Mouse (Mus musculus) E14TG2a.4 (cell line): ENCODE results near the gene Pck2.

ENCODE experiments used
- H3K27me3 ChIP-seq: 2 replicates; pipeline ENCODE4 v1.6.1; 2014; ENCODE audit warnings: low read length, control low read depth; ENCODE audit not compliant: insufficient read depth
- H3K36me3 ChIP-seq: 2 replicates; pipeline ENCODE4 v1.6.1; 2014; ENCODE audit warnings: low read length, control low read depth; ENCODE audit not compliant: insufficient read depth
- H3K4me1 ChIP-seq: replicated peaks from 2 replicates; pipeline ENCODE4 v1.6.1; 2014; ENCODE audit warnings: low read depth, low read length, control low read depth
- H3K4me3 ChIP-seq: replicated peaks from 2 replicates; pipeline ENCODE4 v1.5.1; 2014; ENCODE audit warnings: mild to moderate bottlenecking, low read length
- H3K9me3 ChIP-seq: 2 replicates; pipeline ENCODE4 v1.6.1; 2014; ENCODE audit warnings: low read length, control low read depth
- CTCF ChIP-seq: conservative IDR thresholded peaks from 2 replicates; pipeline ENCODE4 v1.5.1; 2014; ENCODE audit warnings: low read length
- NANOG ChIP-seq: IDR thresholded peaks from 2 replicates; pipeline ENCODE4 v1.6.1; 2014; ENCODE audit warnings: borderline replicate concordance, low read length, mixed read lengths
- POU5F1 ChIP-seq: IDR thresholded peaks from 2 replicates; pipeline ENCODE4 v1.6.1; 2014; ENCODE audit warnings: low read length, borderline replicate concordance

The Pck2 gene

GRCm38 (mm10) chr14:55520451-55521361 lies 19.4 kb upstream of the Pck2 start:
- H3K36me3 ChIP-seq: no peaks in the 10 kb centered on the region
- TF ChIP-seq POU5F1 (no peak), CTCF (no peak), NANOG (no peak)

DNA sequence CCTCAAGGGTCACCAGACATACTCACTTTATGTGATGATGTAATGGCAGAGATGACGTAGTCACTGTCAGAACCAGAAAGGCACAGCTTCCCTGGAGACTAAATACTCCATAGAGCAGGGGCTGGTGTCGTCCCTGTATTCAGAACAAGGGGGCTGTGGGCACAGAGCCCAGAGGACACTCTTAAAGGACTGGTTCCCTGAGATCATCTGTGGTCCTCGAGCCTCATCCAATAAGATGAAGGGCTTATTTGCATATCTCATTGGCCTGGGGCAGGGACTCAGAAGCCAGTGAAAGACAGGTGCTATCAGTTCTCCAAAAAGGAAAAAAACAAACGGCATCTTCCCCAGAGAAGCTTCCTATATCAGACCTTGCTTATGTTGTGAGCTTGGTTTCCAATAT lies 16.0 kb upstream of the Pck2 start:
- Histone ChIP-seq H3K36me3 (no peaks in the 10 kb centered on the region), H3K4me1 (peaks cover 12% of the 10 kb centered on the region), H3K9me3 (no peaks in the 10 kb centered on the region), H3K4me3 (no peak overlapping the region), H3K27me3 (peaks cover 63% of the 10 kb centered on the region)
- TF ChIP-seq NANOG (no peak), CTCF (no peak), POU5F1 (no peak)

More at GRCm38 (mm10) chr14:55520451-55521361, 19.4 kb upstream of the Pck2 start:
- no peaks in the 10 kb centered on the region for H3K9me3 ChIP-seq
- H3K4me3 ChIP-seq: peak overlapping the region; percentile 86
- H3K27me3 ChIP-seq: peaks cover 88% of the 10 kb centered on the region
- peaks cover 27% of the 10 kb centered on the region for H3K4me1 ChIP-seq

DNA sequence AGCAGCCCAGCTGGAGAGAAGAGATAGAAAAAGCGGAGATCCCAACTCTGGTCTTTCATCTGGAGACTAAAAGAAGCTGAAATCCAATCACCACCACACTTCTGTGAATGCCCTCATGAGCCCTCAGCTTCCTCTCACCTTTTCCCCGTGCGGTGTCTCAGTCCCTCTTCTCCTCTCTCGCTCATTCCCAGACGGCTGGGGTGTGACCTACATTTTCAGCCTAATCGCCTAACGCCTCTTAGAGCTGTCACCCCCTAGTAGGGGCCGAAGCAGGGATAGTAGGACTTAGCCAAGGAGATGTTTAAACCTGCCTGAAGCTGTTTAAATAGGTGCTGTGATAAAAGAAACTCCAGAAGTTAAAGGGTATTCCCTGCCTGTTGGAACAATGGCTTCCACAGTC lies 15.3 kb upstream of the Pck2 start, which contains the start of gene Nrl:
Gene Nrl, minus strand, starts transcription at position 197 of the 400 bp plus-strand sequence.
- H3K4me1 ChIP-seq: peaks cover 12% of the 10 kb centered on the region
- no peaks in the 10 kb centered on the region for H3K36me3 ChIP-seq
- TF ChIP-seq POU5F1 (no peak), NANOG (no peak), CTCF (no peak)
- H3K27me3 ChIP-seq: peaks cover 60% of the 10 kb centered on the region
- H3K4me3 ChIP-seq: no peak within 1 kb of the TSS
- no peaks in the 10 kb centered on the region for H3K9me3 ChIP-seq

GRCm38 (mm10) chr14:55526674-55527073 lies 13.4 kb upstream of the Pck2 start:
- Histone ChIP-seq H3K4me1 (no peaks in the 10 kb centered on the region), H3K36me3 (no peaks in the 10 kb centered on the region), H3K4me3 (no peak overlapping the region), H3K27me3 (peaks cover 49% of the 10 kb centered on the region), H3K9me3 (no peaks in the 10 kb centered on the region)
- TF ChIP-seq NANOG (no peak), POU5F1 (no peak), CTCF (no peak)

GRCm38 (mm10) chr14:55527940-55528339 lies 12.1 kb upstream of the Pck2 start:
- Histone ChIP-seq H3K4me1 (no peaks in the 10 kb centered on the region), H3K27me3 (peaks cover 36% of the 10 kb centered on the region), H3K4me3 (no peak overlapping the region), H3K36me3 (no peaks in the 10 kb centered on the region), H3K9me3 (no peaks in the 10 kb centered on the region)
- peak; percentile 58 for TF ChIP-seq CTCF
- TF ChIP-seq POU5F1: no peak
- TF ChIP-seq NANOG: no peak

DNA sequence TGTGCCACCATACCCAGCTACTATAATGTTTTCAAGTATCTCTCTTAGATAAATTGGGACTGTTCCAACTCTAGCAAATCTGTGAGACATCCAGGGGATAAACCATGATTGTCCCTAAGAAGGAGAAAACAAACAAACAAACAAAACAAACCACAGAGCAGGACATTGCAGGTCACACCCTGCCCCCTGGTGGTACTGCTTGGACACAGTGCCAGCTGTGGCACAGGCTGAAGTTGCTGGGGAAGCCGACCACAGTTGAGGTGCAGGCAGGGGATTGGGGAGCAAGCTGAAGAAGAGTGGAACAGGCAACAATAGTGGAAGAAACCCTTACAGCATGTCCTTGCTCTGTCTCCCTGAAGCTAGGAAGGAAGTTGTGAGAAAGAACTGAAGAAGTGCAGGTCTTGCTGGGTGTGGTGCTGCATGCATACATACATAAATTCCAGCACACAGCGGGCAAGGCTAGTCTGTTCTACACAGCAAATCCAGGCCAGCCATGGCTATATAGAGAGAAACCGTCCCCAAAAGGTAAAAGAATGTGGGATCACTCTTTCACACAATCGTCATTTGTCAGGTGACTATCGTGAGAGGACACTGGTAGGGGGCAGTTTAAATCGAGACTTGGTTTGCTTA lies 3.8 kb upstream of the Pck2 start:
- H3K9me3 ChIP-seq: no peaks in the 10 kb centered on the region
- no peak overlapping the region for H3K4me3 ChIP-seq
- H3K4me1 ChIP-seq: peaks cover 37% of the 10 kb centered on the region
- peaks cover 11% of the 10 kb centered on the region; the same call in 1 of the 2 replicates for H3K27me3 ChIP-seq
- no peaks in the 10 kb centered on the region for H3K36me3 ChIP-seq
- TF ChIP-seq NANOG: no peak
- TF ChIP-seq CTCF: peak; percentile 71

DNA sequence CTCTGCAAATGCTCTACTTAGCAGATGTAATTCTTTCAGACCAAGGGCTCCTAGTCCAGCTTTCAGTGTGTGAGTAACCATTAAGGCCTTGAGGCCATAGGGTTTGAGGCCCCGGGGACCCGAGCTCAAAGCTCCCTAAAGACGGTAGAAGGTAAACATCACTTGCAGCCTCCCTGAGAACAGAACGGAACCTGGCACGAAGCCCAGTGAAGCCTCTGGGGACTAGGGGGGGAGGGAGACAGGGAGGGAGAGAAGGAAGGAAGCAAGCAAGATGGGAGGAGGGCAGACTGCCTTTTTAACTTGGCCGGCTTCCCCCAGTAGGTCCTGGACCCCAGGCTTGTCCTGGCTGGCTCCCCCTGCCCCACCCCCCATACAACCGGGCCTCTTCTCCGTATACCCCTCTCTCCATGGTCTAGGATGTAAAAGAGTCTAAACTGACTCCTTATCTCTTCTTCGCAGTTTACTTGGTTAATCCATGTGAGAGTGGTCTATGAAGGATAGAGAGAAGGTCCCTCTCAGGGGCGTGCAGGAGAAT lies 788 bp downstream of the Pck2 start:
- peaks cover 58% of the 10 kb centered on the region for H3K4me1 ChIP-seq
- H3K9me3 ChIP-seq: no peaks in the 10 kb centered on the region
- H3K36me3 ChIP-seq: peaks cover 43% of the 10 kb centered on the region

GRCm38 (mm10) chr14:55542268-55542667 lies 2.2 kb downstream of the Pck2 start:
- no peaks in the 10 kb centered on the region for H3K9me3 ChIP-seq
- H3K4me3 ChIP-seq: no peak overlapping the region
- peaks cover 11% of the 10 kb centered on the region; the same call in 1 of the 2 replicates for H3K27me3 ChIP-seq
- peaks cover 44% of the 10 kb centered on the region for H3K4me1 ChIP-seq
- TF ChIP-seq POU5F1 (no peak), NANOG (no peak), CTCF (no peak)
- peaks cover 54% of the 10 kb centered on the region for H3K36me3 ChIP-seq

More for the DNA sequence above, 788 bp downstream of the Pck2 start:
- Histone ChIP-seq H3K27me3 (peaks cover 11% of the 10 kb centered on the region; the same call in 1 of the 2 replicates), H3K4me3 (peak overlapping the region; percentile 83)
- no peak for TF ChIP-seq POU5F1
- no peak for TF ChIP-seq NANOG
